13 mouse cellular contexts compared by ENCODE assay signal in genomic region chr9:75273646-75274045, GRCm38 (mm10). TPM values are rescaled to one million over a fixed set of nuclear protein-coding genes. Genes with fewer than 3 reads are reported as not detected.
"Had no signal": no experiment of that assay in that cellular context is flagged by ENCODE, and none has a peak within 500 bp of the region (broad histone marks: within the 10 kb centered on the region; RNA-seq: fewer than 3 reads in every experiment).

No protein-coding gene starts in this region.

- DNase-seq: cerebellum, postnatal 36 days; embryo, embryonic 11 days; forebrain, postnatal 0 days; gastrocnemius, adult 2 months; gastrocnemius, postnatal 10 days; gastrocnemius, postnatal 14 days; gastrocnemius, postnatal 25 days; gastrocnemius, postnatal 36 days; heart, adult 11 months; heart, adult 18-20 months; heart, adult 2 months had no signal

RNA-seq across cellular contexts. Expression of gene Gnb5, which starts 32.4 kb away (rescaled TPM):
- polyA plus RNA-seq: erythroblast, embryonic 14.5 days had no signal

RNA-seq across cellular contexts. Expression of gene Myo5c, which starts 41.8 kb away (rescaled TPM):
- total RNA-seq: granulocyte monocyte progenitor cell, adult 5-6 weeks had no signal
- polyA plus RNA-seq: erythroblast, embryonic 14.5 days had no signal
